Mouse (Mus musculus): ENCODE data around the gene Zfp607a. TPM values are rescaled to one million over a fixed set of nuclear protein-coding genes. Genes with fewer than 3 reads are reported as not detected.
A peak's percentile ranks its signal among the peaks of the same experiment; 100 is the strongest.

Gene Zfp607a
- 3.6 and 4.3 TPM in 2 replicates for polyA plus RNA-seq (2015; fragmentation: Nextera tagmentation; extraction: Ambion mirVana)

DNA sequence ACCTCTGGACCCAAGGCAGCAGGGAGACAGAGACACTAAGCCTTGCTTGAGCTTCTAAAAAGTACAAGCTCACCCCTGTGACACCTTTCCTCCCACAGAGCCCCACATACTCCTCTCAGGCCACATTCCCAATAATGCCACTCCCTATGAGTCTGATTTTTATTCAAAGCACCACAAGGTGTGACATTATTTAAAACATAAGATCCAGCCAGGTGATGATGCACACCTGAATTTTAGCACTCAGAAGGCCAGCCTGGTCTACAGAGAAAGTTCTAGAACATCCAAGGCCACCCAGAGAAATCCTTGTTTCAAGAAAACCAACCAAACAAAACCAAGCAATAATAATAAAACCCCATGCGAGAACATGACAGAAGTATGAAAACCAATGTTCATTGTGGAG lies at the start of gene Zfp607a:
TSS of gene Zfp607a (plus strand) at position 301 of the 400 bp plus-strand sequence.
- 93% methylated on average over 1 of the region's 1 CpGs for WGBS
- peaks cover 16% of the 10 kb centered on the region for H3K4me1 ChIP-seq
- H3K4me3 ChIP-seq: no peak within 1 kb of the TSS
- H3K9me3 ChIP-seq: no peaks in the 10 kb centered on the region
- H3K27me3 ChIP-seq: no peaks in the 10 kb centered on the region
- no peak within 1 kb of the TSS for H3K9ac ChIP-seq
- H3K4me2 ChIP-seq: no peak within 1 kb of the TSS
- no peak within 1 kb of the TSS for H3K27ac ChIP-seq
- peaks cover 8% of the 10 kb centered on the region for H3K36me3 ChIP-seq
- ATAC-seq (ENCODE audit: borderline replicate concordance, extremely low read depth, low FRiP score, low TSS enrichment): no peak

DNA sequence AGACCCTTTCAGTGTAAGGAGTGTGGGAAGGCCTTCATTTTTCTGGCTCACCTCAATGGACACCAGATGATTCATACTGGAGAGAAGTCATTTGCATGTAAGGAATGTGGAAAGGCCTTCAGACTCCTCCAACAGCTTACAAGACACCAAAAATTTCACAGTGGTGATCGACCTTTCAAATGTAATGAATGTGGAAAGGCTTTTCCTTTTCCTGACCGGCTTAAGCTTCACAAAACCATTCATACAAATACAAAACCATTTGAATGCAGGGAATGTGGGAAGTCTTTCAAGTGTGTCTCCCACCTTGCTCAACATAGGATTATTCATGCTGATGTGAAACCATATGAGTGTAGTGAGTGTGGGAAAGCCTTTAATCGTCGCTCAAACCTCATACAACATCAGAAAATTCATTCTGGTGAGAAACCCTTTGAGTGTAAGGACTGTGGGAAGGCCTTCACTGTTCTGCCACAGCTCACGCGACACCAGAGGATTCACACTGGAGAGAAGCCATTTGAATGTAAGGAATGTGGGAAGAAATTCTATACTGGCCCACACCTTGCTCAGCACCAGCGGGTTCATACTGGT lies 38.7 kb upstream of the Zfp607a start:
- Histone ChIP-seq H3K4me1 (no peaks in the 10 kb centered on the region), H3K4me2 (no peak overlapping the region), H3K27ac (no peak overlapping the region), H3K4me3 (no peak overlapping the region), H3K36me3 (peaks cover 21% of the 10 kb centered on the region), H3K9me3 (no peaks in the 10 kb centered on the region), H3K9ac (no peak overlapping the region), H3K27me3 (no peaks in the 10 kb centered on the region)
- 93% methylated on average over 7 of the region's 7 CpGs for WGBS
- no peak for ATAC-seq (ENCODE audit: borderline replicate concordance, extremely low read depth, low FRiP score, low TSS enrichment)

DNA sequence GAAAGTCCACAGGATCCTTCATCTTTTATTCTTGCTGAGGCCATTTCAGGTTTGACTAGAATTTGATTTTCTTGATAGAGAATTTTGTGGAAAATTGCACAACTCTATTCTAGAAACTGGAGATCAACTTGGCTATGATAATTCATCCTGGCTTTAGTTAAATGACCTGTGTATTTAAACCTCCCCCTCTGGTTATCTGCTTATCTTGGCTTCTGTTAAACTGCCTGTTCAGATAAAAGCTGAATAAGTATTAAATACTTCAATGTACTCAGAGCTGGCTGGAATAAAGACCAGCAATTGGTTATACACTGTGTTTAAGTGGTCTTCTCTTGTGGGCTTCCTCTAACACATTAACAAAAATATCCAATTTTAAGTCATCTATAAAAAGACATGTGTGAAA lies 34.7 kb upstream of the Zfp607a start:
- Histone ChIP-seq H3K36me3 (peaks cover 13% of the 10 kb centered on the region), H3K27ac (no peak overlapping the region), H3K9ac (no peak overlapping the region), H3K4me3 (no peak overlapping the region), H3K4me2 (no peak overlapping the region), H3K27me3 (no peaks in the 10 kb centered on the region), H3K4me1 (no peaks in the 10 kb centered on the region), H3K9me3 (no peaks in the 10 kb centered on the region)
- no peak for ATAC-seq (ENCODE audit: borderline replicate concordance, extremely low read depth, low FRiP score, low TSS enrichment)

DNA sequence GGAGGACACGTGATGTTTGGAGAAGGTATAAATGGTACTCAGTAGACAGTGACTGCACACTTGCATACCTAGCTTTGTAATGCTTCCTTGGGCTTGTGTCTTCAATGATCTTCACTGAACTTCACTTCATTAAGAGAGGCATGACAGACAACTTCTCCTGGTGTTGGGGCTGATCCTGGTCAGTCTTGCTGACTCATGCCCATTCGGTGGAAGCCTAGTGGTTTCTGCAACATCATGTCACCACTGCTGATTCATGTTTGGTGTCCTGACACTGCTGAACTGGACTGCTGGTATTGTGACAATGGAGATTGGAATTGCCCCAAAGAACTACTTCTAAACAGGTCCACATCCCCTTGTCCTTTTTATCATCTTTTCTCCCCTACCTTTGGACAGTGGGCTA lies 23.2 kb upstream of the Zfp607a start:
- Histone ChIP-seq H3K36me3 (no peaks in the 10 kb centered on the region), H3K4me2 (no peak overlapping the region), H3K27me3 (no peaks in the 10 kb centered on the region), H3K9ac (no peak overlapping the region), H3K27ac (no peak overlapping the region), H3K4me1 (peaks cover 5% of the 10 kb centered on the region; the same call in 1 of the 2 replicates), H3K9me3 (no peaks in the 10 kb centered on the region), H3K4me3 (no peak overlapping the region)
- WGBS: 85% methylated on average over 2 of the region's 2 CpGs
- no peak for ATAC-seq (ENCODE audit: borderline replicate concordance, extremely low read depth, low FRiP score, low TSS enrichment)

DNA sequence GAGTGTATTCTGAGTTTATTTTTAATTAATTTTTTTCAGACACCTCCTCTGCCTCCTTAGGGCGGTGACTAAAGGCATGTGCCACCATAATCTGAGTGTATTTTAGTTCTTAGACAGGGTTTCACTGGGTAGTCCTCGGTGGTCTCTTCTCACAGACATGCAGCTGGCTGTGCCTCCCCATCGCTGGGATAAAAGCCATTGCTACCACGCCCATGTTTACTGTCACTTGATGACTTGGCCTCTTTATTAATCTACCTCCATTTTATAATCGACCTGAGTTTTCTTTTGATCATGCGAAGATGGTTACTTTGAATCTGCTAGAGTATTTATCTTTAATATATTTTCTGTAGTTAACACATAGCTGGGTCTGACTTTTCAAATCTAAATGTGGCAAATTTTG lies 19.4 kb upstream of the Zfp607a start:
- no peaks in the 10 kb centered on the region for H3K36me3 ChIP-seq
- peak overlapping the region; percentile 49 for H3K4me3 ChIP-seq
- H3K9me3 ChIP-seq: no peaks in the 10 kb centered on the region
- 23% methylated on average over 6 of the region's 6 CpGs for WGBS
- H3K4me1 ChIP-seq: peaks cover 7% of the 10 kb centered on the region; the same call in 1 of the 2 replicates
- peak overlapping the region; percentile 67 for H3K4me2 ChIP-seq
- ATAC-seq (ENCODE audit: borderline replicate concordance, extremely low read depth, low FRiP score, low TSS enrichment): no peak; the same call in 1 of the 2 replicates
- H3K27me3 ChIP-seq: no peaks in the 10 kb centered on the region
- peak overlapping the region; percentile 63 for H3K9ac ChIP-seq
- peak overlapping the region; percentile 77 for H3K27ac ChIP-seq

DNA sequence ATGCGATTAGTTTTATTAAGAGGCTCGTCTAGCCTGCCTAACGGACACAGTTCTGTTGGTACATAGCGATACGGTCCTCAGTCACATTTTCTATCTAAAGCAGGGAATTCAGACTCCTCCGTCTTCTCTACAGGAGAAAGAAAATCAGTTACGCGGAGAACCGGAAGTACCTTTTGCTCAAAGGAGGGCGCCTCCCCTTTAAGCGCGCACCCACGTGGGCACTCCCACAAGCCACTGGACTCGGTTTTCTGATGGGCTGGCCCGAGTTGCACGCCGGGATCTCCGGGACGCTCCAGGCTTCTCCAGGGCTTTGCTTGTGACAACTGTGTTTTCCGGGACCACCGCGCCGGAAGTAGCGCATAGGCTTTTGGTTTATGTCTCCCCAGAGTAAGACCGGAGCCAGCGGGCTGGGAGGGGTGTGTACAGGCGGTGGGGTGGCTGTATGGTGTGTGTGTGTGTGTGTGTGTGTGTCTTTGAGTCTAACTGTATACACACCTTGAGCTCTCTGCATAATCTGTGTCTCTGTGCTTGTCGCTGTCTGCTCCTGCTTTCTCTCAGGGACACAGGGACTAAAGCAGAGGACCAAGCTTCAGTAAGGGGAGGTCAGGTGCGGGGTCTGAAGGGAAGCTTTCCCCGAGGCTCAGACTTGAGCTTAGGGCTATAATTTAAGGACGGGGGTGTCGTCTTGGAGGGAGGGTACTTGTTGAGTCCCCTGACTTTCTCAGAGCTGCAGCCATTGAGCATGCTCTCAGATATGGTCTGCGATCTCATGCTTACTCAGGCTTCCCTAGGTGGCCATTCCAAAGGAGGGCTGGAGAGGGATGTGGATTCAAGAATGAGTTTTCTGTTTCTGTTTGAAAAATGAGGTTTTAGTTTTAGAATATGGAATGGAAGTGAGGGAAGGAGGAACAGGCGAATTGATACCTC lies 18.7 kb upstream of the Zfp607a start, which contains the start of gene Zfp59:
TSS of gene Zfp59 (plus strand) at position 285 of the 927 bp plus-strand sequence.
- peak; percentile 96 for ATAC-seq (ENCODE audit: borderline replicate concordance, extremely low read depth, low FRiP score, low TSS enrichment)
- Histone ChIP-seq H3K27me3 (no peaks in the 10 kb centered on the region), H3K36me3 (no peaks in the 10 kb centered on the region), H3K9me3 (no peaks in the 10 kb centered on the region), H3K9ac (peak within 1 kb of the TSS; percentile 63), H3K4me3 (peak within 1 kb of the TSS; percentile 49), H3K27ac (peak within 1 kb of the TSS; percentile 77), H3K4me2 (peak within 1 kb of the TSS; percentile 67), H3K4me1 (peaks cover 7% of the 10 kb centered on the region; the same call in 1 of the 2 replicates)
- 2% methylated on average over 34 of the region's 34 CpGs for WGBS

DNA sequence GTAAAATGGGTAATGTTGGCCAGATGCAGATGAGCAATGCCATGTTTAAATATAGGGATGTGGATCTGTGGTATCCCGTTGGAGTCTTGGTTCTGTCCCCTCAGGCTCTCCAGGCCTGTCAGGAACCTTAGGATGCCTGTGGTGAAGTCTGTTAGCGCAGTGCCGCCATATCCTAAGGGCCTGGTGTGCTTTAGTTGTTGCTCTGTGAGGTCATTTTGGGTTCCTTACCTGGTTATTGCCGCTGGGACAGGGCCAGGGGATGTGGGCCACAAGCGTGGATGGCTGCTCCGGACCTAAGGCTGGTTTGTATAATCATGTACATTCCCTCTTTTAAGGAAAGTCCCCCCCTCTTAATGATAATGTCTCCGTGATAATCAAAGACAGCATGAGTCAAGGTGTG lies 17.7 kb upstream of the Zfp607a start:
- Histone ChIP-seq H3K27ac (no peak overlapping the region), H3K4me3 (no peak overlapping the region; the same call in 1 of the 2 replicates), H3K36me3 (peaks cover 1% of the 10 kb centered on the region; the same call in 1 of the 2 replicates), H3K9me3 (no peaks in the 10 kb centered on the region), H3K9ac (no peak overlapping the region), H3K27me3 (no peaks in the 10 kb centered on the region), H3K4me2 (peak overlapping the region; percentile 67; the same call in 1 of the 2 replicates), H3K4me1 (peaks cover 7% of the 10 kb centered on the region; the same call in 1 of the 2 replicates)
- 92% methylated on average over 7 of the region's 7 CpGs for WGBS
- ATAC-seq (ENCODE audit: borderline replicate concordance, extremely low read depth, low FRiP score, low TSS enrichment): no peak

DNA sequence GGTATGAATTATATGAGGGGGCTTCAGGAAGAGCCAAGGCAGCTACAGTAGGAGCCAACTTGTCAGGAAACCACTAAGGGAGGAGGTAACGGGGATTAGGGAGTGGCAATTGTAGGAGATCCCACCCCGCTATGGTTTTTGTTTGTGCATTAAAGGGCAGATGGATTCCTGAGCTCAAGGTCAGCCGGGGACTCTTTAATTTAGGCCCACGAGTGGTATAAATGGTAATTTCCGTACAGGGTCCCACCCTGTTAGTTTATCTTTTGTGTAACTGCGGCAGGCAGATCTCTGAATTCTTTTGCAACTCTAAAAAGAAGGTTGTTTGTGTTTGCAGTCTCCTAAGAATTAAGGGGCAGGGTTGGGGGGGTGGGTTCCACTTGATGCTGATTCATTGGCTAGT lies 17.2 kb upstream of the Zfp607a start:
- Histone ChIP-seq H3K27ac (no peak overlapping the region), H3K27me3 (no peaks in the 10 kb centered on the region), H3K4me3 (no peak overlapping the region), H3K4me1 (peaks cover 7% of the 10 kb centered on the region; the same call in 1 of the 2 replicates), H3K4me2 (no peak overlapping the region), H3K9me3 (no peaks in the 10 kb centered on the region), H3K9ac (no peak overlapping the region), H3K36me3 (peaks cover 6% of the 10 kb centered on the region; the same call in 1 of the 2 replicates)
- WGBS: 82% methylated on average over 6 of the region's 6 CpGs
- no peak for ATAC-seq (ENCODE audit: borderline replicate concordance, extremely low read depth, low FRiP score, low TSS enrichment)

DNA sequence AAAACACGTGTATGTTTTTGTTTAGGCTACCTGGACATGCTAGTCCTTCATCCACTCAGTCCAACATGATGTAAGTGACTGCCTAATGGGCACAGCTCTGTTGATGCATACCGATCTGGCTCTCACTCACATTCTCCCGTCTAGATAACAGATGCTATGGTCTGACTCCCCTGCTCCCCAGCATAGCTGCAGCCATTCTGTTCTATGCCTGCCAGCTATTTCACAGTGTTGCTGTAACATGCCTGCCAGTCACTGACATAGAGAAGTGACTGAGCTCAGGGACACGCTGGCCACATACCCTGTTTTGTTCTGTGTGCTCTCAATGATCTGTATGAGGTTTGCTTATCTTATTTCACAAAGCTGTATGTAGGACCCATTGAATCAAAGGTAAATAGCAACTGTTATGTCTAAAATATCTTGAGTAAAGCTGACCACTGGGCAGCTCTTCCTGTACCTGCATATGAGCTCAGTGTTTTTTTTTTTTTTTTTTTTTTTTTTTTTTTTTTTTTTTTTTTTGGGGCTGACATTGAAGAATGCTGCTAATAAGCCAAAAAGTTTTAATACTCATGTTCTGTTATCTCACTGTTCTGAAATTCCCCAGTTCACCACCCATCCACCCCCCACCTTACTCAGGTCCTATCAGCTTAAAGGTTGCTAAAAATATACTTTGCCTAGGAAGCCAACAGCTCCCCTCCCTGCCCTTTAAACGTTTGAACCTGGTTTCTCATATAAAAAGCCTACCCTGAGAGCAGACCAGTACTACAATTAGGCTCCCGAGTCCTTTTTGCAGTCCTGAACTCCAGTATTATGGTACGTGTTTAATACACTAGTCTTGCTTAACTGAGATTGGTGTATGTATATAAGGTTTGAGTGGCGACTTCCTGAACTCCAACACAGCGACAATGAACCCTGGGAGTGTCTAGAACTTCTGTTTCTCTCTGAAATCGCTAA lies 2.2 kb downstream of the Zfp607a start:
- 18% methylated on average over 10 of the region's 10 CpGs for WGBS
- Histone ChIP-seq H3K4me3 (peak overlapping the region; percentile 65), H3K27ac (peak overlapping the region; percentile 92), H3K27me3 (no peaks in the 10 kb centered on the region), H3K9me3 (no peaks in the 10 kb centered on the region), H3K4me2 (peak overlapping the region; percentile 70), H3K36me3 (peaks cover 10% of the 10 kb centered on the region; the same call in 1 of the 2 replicates), H3K9ac (peak overlapping the region; percentile 68), H3K4me1 (peaks cover 16% of the 10 kb centered on the region)
- peak; percentile 23; the same call in 1 of the 2 replicates for ATAC-seq (ENCODE audit: borderline replicate concordance, extremely low read depth, low FRiP score, low TSS enrichment)

DNA sequence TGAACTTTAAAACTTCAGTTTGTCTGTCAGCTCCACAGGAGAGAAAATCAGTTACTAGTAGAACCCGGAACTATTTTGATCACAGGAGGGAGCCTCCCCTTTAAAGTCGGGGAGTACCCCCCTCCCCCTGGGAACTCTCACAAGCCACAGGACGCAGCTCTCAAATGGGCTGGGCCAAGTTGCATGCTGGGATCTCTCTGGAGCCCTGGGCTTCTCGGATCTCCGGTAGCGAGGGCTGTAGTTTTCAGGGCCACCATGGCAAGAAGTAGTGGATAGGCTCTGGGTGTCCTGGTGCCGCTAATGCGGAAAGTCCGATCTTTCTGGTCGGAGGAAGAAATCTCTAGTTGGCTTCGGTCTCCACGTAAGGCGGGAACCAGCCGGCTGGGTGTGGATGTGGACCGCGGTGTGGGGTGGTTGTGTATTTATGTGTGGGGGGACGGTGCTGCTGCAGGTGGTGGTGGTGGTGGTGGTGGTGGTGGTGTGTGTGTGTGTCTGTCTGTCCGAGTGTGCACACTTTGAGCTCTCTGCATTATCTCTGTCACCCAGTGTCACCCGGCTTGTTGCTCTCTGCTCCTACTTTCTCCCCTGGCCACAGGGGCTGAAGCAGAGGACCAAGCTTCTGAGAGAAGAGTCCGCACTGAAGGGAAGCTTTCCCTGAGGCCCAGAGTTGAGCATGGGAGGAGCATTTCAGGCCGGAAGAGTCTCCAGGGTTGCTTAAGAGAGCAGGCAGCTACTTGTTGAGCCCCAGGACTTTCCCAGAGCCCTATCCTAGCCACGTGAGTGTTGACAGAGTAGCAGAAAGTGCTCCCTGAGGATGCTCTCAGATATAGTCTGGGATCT lies 3.3 kb downstream of the Zfp607a start:
- WGBS: under 1% methylated on average over 22 of the region's 22 CpGs
- Histone ChIP-seq H3K27ac (peak overlapping the region; percentile 92), H3K4me2 (peak overlapping the region; percentile 70), H3K36me3 (peaks cover 10% of the 10 kb centered on the region; the same call in 1 of the 2 replicates), H3K27me3 (no peaks in the 10 kb centered on the region), H3K4me3 (peak overlapping the region; percentile 65), H3K9me3 (no peaks in the 10 kb centered on the region), H3K9ac (peak overlapping the region; percentile 68), H3K4me1 (peaks cover 16% of the 10 kb centered on the region)
- ATAC-seq (ENCODE audit: borderline replicate concordance, extremely low read depth, low FRiP score, low TSS enrichment): peak; percentile 95
